Mouse (Mus musculus) frontal cortex, postnatal 10 days (tissue): ENCODE data around the gene Tfdp1.

Source experiments
- DNase-seq, 2 experiments: peaks; one replicate each; pipeline ENCODE4 v3.0.0; 2022; ENCODE audit warnings: low spot score in 2 of 2, mixed read lengths in 1 of 2

The Tfdp1 gene

DNA sequence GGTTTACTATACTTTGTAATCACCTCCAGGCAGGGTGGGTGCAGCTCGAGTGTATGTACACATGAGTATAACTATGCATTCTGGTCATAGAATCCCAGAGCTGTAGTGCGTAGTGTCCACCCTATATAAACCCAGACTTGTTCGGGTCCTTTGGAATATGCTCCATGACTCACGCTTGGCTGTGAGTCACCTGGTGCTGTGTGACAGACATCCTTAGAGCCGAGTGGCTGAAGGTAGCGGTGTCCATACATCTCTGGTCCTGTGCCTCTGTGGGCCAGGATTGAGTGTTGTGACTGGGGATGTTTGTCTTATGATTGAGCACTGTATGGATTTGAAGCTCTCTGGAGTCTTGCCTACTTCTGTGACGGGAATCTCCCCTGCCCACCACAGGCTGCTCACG, 14.1 kb downstream of the Tfdp1 start:
- DNase-seq, result no peak

DNA sequence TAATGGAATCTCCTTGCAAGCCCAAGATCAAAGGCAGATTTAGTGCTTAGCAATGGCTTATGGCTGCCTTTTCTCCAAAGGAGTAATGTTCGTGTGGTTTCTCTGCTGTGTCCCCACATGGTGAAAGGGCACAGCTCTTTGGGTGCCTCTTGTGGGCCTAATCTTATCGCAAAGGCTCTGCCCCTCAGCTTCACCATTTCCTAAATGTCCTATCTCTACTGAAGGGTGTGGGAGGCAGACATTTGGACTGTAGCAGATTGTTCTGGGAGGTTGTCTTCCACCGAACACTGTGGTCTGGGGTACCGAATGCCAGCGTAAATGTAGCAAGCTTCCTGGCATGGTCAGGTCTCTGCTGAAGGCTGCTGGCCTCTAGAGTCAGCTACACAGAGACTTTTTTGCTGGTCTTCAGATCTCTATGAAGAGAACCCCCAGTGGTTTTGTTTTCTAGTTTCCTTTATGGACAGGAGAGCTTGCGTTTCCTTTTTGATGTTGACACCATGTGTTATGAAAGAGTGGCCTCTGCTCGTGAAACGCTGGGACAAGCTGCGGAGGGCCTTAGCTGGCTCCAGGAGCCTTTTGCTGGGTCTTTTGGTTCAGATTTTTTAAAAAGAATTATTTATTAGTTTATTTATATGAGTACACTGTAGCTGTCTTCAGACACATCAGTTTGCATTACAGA, 14.7 kb downstream of the Tfdp1 start:
- DNase-seq, result no peak

DNA sequence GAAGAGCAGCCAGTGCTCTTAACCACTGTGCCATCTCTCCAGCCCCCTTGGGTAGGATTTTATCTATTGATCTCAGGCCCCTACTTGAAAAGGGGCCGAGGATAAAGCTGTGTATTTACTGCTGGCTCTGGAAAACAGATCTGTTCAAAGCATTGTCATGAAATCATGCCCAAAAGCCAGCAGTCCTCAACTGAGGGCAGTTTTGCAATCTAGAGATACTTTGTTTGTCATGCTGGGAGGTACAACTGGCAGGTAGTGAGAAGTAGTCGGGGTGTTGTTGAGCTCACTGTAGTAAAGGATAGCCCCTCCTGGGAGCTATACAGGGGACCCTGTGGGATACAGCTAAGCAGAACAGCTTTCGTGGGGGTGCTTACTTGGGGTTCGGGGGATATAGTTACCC, 15.3 kb downstream of the Tfdp1 start:
- DNase-seq, result no peak

DNA sequence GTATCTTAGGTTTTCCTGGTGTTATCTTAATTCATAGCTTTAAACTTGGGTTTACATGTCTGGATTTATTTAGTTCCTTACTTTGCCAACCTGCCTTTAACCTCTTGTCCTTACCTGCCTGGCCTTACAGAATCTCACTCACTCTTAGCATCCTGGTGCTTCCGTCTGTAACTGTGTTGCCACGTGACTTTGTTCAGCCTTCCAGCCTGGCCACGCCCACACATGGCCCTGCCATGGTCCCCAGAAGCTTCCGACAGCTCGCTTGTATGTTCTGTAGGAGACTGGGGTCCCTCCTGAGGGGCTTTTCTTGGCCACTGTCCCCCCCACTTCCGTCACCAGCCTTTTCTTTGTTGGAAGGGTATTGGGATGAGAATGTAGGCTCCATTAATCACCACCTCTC, 17.7 kb downstream of the Tfdp1 start:
- no peak for DNase-seq

DNA sequence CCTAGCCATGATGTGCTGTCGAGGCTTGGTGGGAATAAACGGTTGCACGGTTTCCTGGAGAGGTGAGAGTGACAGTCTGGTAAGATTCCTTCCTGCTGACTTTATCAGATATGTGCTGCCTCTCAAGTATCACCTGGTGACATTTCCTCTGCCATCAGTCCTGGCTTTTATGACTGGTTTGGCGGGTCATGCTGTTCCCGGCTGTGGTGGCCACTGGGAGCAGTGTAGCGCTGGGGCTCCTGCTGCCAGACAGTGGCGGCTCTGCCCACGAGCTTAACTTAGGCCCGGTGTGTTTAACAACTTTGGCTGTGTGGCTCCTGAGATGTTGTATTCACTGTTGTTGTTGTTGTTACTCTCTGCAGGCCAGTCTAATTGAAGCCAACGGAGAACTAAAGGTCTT, 18.1 kb downstream of the Tfdp1 start:
- DNase-seq, result no peak

DNA sequence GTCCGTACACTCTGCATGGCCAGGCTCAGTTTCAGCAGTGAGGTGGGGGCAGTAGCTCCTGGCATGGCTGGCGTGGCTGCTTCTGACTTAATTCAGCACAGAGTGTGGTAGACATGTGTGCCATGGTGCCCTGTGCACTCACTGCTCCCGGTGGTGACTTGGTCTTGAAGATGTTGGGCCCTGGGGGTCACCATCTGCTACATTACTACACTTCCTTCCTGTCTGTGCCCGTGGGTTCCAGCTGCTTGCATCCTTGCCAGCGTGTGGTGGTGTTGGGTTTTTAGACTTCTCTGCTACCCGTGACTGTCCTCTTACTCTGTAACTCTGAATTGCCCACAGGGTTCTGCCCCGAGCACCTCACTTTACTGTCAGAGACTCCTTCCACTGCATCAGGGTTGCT, 21.7 kb downstream of the Tfdp1 start:
- DNase-seq, result no peak

DNA sequence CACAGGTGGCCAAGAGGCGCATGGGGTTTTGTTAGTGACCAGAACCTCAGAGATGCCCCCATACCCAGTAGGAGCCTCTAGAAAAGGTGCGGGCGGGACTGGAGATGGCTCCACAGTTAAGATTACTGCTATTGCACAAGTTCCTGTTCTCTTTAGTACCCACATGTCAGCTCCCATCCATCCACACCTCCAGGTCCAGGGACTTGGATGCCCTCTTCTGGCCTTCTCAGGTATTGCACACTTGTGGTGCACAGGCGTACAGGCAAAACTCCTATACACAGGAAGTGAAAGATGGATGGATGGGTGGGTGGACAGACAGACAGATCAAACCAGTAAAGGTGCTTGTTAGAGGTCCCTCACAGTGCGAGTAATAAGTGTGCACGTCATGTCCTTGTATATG, 23.3 kb downstream of the Tfdp1 start:
- DNase-seq, result no peak

DNA sequence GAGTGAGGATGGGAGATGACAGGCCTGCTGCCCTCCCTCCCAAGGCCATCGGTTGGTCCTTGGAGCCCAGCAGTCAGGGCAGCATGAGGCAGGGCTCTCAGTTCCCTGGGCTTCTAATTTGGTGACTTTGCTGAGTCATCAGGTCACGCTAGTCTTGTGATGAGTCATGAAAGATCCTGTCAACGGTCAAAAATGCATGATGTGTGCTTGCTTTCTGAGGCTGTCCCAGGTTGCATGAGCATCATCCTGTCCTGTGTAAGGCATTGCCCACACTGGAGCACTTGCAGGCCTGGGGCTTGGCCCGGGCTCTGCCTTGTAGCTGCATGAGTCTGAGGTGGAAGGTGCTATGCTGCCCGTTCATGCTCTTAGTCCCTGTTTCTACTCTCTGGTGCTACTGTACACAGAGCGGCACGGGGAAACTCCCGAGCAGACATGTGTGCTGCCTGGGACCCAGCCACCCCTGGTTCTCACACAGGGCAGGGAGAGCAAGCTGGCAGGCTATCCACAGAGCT, 34.7 kb downstream of the Tfdp1 start:
- no peak for DNase-seq

DNA sequence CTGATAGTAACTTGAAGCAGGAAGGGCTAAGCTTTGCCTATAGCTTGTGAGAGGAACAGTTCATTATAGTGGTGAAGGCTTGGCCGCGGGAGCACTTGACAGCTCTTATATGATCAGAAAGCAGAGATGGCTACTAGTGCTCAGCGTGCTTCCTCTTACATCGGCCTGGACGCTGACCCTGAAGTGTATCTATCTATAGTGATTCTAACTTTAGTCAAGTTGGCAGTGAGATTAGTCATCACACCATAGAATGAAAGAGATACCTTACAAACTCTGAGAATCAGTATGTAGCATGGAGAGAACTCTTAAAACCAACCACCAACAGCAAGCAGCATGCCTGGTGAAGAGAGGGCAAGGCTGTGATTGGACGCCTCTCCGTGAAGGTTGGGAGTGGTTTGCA, 43.1 kb downstream of the Tfdp1 start:
- DNase-seq, result no peak

DNA sequence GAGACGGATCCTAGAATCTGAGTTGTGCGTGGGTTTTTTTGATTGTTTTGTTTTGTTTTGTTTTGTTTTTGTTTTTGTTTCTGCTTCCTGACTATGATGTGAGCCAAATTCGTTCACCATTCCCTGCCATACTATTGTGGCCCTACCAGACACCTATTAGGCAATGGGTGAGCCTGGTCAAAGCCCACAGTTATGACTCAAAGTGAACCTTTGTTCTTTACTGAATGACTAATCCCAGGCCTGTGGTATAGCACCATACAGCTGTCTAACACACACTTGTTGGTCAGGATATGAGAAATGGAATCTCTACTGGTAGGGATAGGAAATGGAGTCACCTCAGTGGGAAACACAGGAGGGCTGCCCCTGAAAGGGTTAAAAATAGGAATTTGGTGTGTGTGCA, 44.0 kb downstream of the Tfdp1 start:
- no peak for DNase-seq

DNA sequence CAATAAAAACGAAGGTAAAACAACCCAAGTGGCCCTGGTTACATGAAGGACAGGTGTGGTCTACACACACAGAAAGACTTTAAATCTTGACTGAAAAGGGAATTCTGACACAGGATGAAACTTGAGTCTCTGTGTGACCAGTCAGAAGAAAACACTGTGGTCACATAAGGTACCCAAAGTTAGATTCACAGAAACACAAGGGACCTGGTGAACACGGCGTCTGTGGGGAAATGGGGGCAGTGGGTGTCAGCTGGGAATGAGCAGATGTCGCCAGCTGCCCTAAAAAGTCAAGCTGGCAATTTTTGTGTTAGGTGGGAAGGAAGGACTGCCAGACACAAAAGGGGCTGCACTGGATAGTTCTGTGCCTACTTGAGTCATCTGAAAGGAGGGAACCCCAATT, 44.4 kb downstream of the Tfdp1 start:
- DNase-seq, result no peak

DNA sequence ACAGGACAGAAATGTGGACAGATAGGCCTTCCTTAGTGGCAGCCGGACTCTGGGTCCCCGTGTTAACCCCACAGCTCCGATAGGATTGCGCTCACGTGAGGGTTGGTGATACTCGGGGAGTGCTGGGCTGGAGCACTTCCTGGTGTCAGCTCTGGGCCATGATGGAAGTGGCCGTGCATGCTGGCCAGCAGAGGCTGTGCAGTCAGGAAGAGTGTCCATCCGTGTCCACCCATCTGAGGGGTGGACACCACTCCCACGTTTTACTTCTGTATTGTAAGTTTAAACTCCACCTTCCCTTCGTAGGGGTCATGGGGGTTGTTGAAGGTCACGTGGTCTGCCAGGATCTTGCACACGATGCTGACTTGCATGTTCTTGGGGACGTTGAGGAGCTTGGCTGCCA, 47.8 kb downstream of the Tfdp1 start:
- no peak for DNase-seq

DNA sequence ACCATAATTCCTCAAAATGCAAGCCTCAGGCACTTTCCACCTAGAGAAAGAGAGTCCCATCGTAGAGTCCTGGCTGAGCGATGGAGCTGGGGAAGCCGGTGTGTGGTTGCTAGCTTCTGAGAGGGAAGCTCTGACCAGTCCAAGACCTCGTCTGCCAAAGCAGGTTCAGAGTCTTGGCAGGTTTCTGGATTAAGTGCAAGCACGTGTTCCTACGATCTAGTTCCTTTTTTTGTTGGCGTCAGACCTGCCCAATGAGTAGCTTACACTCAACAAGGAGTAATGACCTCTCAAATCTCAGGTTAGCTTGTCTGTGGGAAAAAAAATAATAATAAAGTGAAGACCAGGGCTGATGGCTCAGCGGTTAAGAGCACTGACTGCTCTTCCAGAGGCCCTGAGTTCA, 49.2 kb downstream of the Tfdp1 start:
- DNase-seq, result no peak

DNA sequence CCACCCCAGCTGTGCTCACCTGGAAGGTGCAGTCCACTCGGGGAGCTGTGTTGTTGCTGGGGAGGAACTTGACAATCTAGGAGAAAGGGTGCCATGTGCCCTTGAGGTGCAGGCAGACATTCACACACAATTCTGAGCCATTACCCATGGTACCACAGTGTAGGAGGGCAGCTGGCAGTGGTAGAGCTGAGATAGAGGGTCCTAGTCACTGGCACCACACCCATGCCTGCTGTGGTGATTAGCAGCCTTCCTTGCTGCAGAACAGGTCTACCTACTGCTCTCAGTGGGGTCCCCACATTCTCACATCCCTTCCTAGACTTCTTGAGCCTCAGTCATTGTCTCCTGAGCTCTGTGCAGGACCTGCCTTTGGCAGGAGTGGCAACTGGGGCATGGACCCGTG, 50.2 kb downstream of the Tfdp1 start:
- DNase-seq, result no peak

DNA sequence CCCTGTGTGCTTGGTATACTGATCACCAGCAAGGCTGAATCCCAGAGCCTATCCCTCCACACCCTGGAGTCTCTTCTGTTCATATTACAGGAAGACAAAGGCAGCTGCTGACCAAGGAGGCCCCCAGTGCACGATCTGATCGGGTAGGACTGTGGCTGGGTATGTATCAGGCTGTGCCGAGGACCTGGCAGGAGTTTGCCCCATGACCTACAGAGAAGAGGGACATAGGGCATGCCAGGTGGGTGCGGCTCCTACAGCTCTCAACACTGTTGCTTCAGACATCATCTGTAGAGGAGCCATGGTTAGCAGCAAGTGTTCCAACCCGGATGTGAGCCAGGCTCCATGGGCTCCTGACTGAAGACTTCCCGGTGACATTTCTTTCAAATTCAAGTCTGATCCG, 55.3 kb downstream of the Tfdp1 start:
- no peak for DNase-seq

DNA sequence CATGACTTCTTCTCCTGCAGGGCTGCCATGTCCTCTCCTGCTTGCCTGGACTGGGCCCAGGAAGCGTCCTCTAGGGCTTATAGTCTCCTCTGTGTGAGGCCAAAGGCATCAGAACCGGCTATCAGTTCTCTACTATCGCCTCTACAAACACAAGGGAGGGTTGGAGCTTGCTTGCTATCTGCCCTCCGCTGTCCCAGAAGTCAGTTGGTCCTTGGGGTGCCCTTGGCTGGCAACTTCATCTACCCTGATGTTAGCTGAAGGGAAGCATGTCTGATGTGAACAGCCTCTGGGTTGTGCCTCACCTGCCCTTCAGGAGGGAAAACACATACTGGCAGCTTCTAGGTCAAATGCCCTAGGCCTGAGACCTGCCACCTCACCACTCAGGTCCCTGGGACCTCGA, 58.2 kb downstream of the Tfdp1 start, which contains the start of gene Atp4b:
Gene Atp4b (minus strand): TSS at position 101 of the 400 bp plus-strand sequence.
- no peak for DNase-seq

DNA sequence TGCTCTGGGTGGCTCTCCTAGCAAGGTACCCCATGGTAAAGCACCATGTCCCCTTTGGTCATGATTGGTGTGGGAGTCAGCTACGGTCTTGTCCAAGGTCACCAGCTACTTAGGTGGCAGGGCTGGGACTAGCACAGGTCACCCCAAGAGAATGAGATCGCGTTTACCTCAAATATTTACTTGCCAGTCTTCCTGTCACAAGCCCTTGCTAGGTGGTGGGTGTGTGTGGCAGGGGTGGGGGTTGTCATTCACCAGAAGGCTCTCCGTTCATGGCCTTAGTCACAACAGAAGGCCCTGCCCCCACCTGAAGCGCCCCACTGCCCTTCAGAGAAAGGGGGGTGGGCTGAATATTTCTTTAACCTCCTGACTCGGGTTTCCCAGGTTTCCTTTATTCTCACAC, 65.0 kb downstream of the Tfdp1 start:
- no peak for DNase-seq

DNA sequence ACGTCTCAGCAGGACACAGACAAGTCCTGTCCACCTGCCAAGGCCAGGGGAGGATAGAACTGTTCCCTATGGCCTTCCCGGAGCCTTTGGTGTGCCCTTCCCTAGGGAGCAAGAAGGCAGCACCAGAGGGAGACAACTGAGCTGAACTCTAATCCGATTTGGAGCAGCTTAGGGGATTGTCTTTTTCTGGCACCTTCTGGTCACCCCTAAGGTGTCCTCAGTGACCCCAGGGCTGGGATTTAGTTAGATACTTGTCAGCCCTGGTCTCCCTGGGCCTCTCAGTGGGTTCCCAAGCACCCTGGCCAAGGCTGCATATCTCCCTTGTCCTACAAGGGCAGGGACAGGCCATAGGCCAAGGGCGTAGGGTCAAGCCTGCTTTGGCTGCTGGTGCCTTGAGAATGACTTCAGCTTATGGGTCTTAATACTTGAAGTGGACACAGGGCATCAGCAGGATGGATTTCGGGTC, 66.1 kb downstream of the Tfdp1 start, which contains the start of gene Grk1:
Gene Grk1 (plus strand): TSS at position 416 of the 466 bp plus-strand sequence.
- DNase-seq, result no peak

DNA sequence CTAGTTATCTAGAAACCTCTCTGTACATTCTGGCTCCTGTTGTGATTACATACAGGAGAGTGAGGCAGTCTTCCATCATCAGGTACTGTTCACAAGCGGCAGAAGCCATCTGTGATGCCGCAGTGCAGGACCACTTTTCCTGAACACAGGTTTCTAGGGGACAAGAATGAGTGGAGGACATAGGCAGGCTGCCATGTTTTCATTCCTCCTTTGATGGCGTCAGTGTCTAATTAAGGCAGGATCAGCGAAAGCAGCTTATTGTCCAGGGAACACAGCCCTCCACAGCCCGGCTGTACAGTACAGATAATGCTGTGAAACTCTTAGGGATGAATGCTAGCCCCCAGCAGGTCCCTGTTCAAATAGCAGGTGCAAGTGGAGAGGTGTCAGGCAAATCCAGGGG, 67.5 kb downstream of the Tfdp1 start:
- DNase-seq, result no peak

DNA sequence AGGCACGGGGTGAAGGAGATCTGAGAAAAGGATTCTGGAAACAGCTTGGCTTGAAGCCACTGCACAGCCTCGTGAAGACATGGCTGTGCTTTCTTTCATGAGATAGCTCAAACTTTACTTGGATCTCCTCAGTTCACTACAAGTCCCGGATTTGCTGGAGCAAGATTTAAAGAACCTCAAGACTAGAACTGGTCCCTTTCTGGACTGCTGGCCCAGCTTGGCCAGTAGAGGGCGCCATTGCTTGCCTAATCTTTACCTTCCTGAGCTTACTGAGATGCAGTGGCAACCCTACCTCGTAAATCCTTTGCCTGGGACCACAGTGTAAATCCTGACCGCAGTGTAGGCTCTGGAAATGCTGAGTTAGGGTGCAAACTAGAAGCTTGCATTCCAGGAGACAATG, 73.0 kb downstream of the Tfdp1 start:
- DNase-seq, result peak in 1 of 2 experiments; percentile 60

DNA sequence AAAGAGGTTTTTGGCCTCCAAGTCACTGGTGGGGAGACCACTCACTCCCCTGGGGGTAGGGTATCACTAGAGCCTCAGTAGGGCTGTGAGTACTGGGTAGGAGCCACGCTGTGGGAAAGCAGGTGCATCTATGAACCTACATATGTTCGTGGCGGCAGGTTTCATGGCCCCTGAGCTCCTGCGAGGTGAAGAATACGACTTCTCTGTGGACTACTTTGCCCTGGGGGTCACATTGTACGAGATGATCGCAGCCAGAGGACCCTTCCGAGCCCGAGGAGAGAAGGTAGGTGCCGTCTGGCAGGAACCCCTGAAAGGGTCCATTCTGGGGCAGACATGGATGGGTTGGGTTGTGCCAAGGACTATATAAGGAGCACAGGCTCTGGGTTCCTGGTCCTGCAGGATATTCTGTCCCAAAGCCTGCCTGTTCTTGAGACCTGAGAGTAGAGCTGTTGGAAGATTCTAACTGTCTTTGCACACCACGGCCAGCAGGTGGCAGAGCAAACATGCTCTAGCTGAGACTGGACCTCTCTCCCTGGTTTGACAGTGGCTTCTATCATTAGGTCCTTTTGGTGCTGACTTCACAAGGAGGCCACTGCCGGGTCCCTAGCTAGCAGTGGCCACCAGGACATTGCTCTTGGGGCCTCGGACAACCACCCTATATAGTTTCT, 74.5 kb downstream of the Tfdp1 start:
- peak in 1 of 2 experiments; percentile 50 for DNase-seq

DNA sequence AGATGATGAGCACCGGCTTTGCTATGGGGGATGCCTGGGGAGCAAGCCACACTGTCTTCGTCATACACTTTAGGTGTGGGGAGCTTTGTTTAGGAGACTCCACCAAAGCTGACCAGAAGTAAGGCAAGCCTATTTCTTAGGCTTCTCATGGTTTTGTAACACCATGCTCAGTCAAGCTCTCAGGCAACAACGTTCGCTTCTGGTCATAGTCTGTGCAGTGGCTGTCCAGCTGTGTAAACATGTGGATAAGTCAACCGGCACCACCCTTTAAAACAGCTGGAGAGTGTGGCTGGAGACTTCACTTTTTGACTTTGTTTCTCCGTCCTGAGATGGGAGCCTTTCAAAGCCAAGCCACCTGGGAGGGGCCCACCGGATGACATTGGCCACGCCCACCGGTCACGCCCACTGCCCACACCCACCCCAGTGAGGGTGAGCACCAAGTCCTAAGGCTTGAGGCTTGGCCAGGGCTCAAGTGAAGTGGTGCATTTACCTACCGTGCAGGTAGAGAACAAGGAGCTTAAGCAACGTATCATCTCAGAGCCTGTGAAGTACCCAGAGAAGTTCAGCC, 75.4 kb downstream of the Tfdp1 start:
- no peak for DNase-seq

DNA sequence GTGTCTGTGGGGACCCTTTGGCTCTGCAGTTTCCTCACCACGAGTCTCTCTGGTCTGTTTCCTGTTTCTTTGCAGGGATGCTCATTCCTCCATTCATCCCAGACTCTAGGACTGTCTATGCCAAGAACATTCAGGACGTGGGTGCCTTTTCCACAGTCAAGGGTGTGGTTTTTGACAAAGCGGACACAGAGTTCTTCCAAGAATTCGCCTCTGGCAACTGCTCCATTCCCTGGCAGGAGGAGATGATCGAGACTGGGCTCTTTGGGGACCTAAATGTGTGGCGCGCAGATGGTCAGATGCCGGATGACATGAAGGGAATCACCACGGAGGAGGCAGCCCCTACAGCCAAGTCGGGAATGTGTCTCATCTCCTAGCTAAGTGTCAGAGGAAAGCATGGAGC, 77.3 kb downstream of the Tfdp1 start:
- DNase-seq, result no peak
